Mouse (Mus musculus): ENCODE measurements around the gene Arhgap17.

- no peak for TF ChIP-seq CTCF (conservative IDR thresholded peaks at IDR 0.05; ENCODE audit: low read length)
- no peak for TF ChIP-seq POU5F1 (IDR thresholded peaks at IDR 0.05; ENCODE audit: borderline replicate concordance, low read length)
- TF ChIP-seq NANOG (IDR thresholded peaks at IDR 0.05; ENCODE audit: borderline replicate concordance, low read length), result no peak
Measured at GRCm38 (mm10) chr7:123289176-123289575, 80.5 kb downstream of the Arhgap17 start.

Data from E14TG2a.4 (cell line).